Comparison of ENCODE assay signal across 24 mouse cellular contexts in genomic region chr17:7924185-7924725, GRCm38 (mm10).
"Had no signal": no experiment of that assay in that cellular context is flagged by ENCODE, and none has a peak within 500 bp of the region (broad histone marks: within the 10 kb centered on the region; RNA-seq: fewer than 3 reads in every experiment).

No protein-coding gene starts in this region.

- H3K4me2 ChIP-seq: limb, embryonic 13.5 days; liver, embryonic 12.5 days; liver, embryonic 15.5 days; midbrain, embryonic 12.5 days; midbrain, embryonic 15.5 days; neural tube, embryonic 12.5 days; neural tube, embryonic 15.5 days had no signal

- H3K36me3 ChIP-seq: limb, embryonic 10.5 days; limb, embryonic 13.5 days; liver, embryonic 12.5 days; liver, embryonic 15.5 days; midbrain, embryonic 12.5 days; midbrain, embryonic 15.5 days; neural tube, embryonic 12.5 days; neural tube, embryonic 15.5 days had no signal

- H3K4me3 ChIP-seq: layer of hippocampus, adult 2 months; limb, embryonic 10.5 days; limb, embryonic 13.5 days; liver, embryonic 12.5 days; liver, embryonic 15.5 days; megakaryocyte, embryonic 14.5 days; midbrain, embryonic 12.5 days; midbrain, embryonic 15.5 days; neural tube, embryonic 12.5 days; neural tube, embryonic 15.5 days had no signal

- H3K9ac ChIP-seq: limb, embryonic 13.5 days; liver, embryonic 12.5 days; liver, embryonic 15.5 days; midbrain, embryonic 12.5 days; midbrain, embryonic 15.5 days; neural tube, embryonic 12.5 days; neural tube, embryonic 15.5 days had no signal

- DNase-seq: kidney, adult 18-20 months; kidney, adult 9 months; kidney, postnatal 25 days; layer of hippocampus, adult 9-11 months; liver; lung, adult 2 months; lung, postnatal 36 days; right cerebral cortex, adult 18-20 months; right cerebral cortex, postnatal 14 days; right cerebral cortex, postnatal 4 days; thymus, adult 18-20 months; thymus, postnatal 36 days had no signal

- H3K9me3 ChIP-seq: limb, embryonic 10.5 days; limb, embryonic 13.5 days; liver, embryonic 12.5 days; liver, embryonic 15.5 days; megakaryocyte, embryonic 14.5 days; midbrain, embryonic 12.5 days; midbrain, embryonic 15.5 days; neural tube, embryonic 12.5 days; neural tube, embryonic 15.5 days had no signal

- ATAC-seq: intestine, embryonic 16.5 days; liver, embryonic 12.5 days; midbrain, embryonic 15.5 days had no signal

- H3K27ac ChIP-seq: layer of hippocampus, adult 2 months; limb, embryonic 10.5 days; limb, embryonic 13.5 days; liver, embryonic 12.5 days; liver, embryonic 15.5 days; midbrain, embryonic 12.5 days; midbrain, embryonic 15.5 days; neural tube, embryonic 12.5 days; neural tube, embryonic 15.5 days; stomach, postnatal 0 days had no signal

- H3K27me3 ChIP-seq: limb, embryonic 13.5 days; liver, embryonic 12.5 days; liver, embryonic 15.5 days; midbrain, embryonic 12.5 days; midbrain, embryonic 15.5 days; neural tube, embryonic 12.5 days; neural tube, embryonic 15.5 days had no signal

- H3K4me1 ChIP-seq: limb, embryonic 13.5 days; liver, embryonic 12.5 days; midbrain, embryonic 12.5 days; midbrain, embryonic 15.5 days; neural tube, embryonic 15.5 days had no signal
